Mouse (Mus musculus): ENCODE results near the gene Mapk7.

GRCm38 (mm10) chr11:61447296-61447695 lies 46.9 kb downstream of the Mapk7 start:
- no peak for TF ChIP-seq CTCF (conservative IDR thresholded peaks at IDR 0.05; ENCODE audit: low read length)
- TF ChIP-seq NANOG (IDR thresholded peaks at IDR 0.05; ENCODE audit: borderline replicate concordance, low read length) = no peak
